Mouse (Mus musculus): ENCODE measurements around the gene Cdh15. TPM values are rescaled to one million over a fixed set of nuclear protein-coding genes. Genes with fewer than 3 reads are reported as not detected.
A peak's percentile ranks its signal among the peaks of the same experiment; 100 is the strongest.

Cdh15 gene
- polyA plus RNA-seq, 1 experiment: 0.37 TPM

GRCm38 (mm10) chr8:122873171-122873570 is 25.4 kb downstream of the Cdh15 start:
- DNase-seq: no peak
- Histone ChIP-seq H3K4me1 (ENCODE audit: control insufficient read depth, insufficient read depth, low read length) (no peaks in the 10 kb centered on the region), H3K4me3 (replicated peaks; ENCODE audit: extremely low read depth, low read depth, low read length) (no peak overlapping the region)
- TF ChIP-seq CTCF (IDR thresholded peaks at IDR 0.05; ENCODE audit: insufficient read depth, low read length) (no peak), POLR2A (IDR thresholded peaks at IDR 0.05; ENCODE audit: borderline replicate concordance, extremely low read depth, low read depth, low read length) (no peak)
- WGBS: 38% methylated on average over 6 of the region's 6 CpGs

GRCm38 (mm10) chr8:122875186-122875585 is 27.4 kb downstream of the Cdh15 start:
- H3K4me1 ChIP-seq (ENCODE audit: control insufficient read depth, insufficient read depth, low read length): no peaks in the 10 kb centered on the region
- TF ChIP-seq POLR2A (IDR thresholded peaks at IDR 0.05; ENCODE audit: borderline replicate concordance, extremely low read depth, low read depth, low read length): no peak
- no peak for TF ChIP-seq CTCF (IDR thresholded peaks at IDR 0.05; ENCODE audit: insufficient read depth, low read length)

GRCm38 (mm10) chr8:122878231-122878630 is 30.5 kb downstream of the Cdh15 start:
- TF ChIP-seq POLR2A (IDR thresholded peaks at IDR 0.05; ENCODE audit: borderline replicate concordance, extremely low read depth, low read depth, low read length): no peak
- TF ChIP-seq CTCF (IDR thresholded peaks at IDR 0.05; ENCODE audit: insufficient read depth, low read length): no peak
- 87% methylated on average over 3 of the region's 3 CpGs for WGBS
- Histone ChIP-seq H3K4me3 (replicated peaks; ENCODE audit: extremely low read depth, low read depth, low read length) (no peak overlapping the region), H3K4me1 (ENCODE audit: control insufficient read depth, insufficient read depth, low read length) (no peaks in the 10 kb centered on the region)
- no peak for DNase-seq

More at GRCm38 (mm10) chr8:122875186-122875585, 27.4 kb downstream of the Cdh15 start:
- H3K4me3 ChIP-seq (replicated peaks; ENCODE audit: extremely low read depth, low read depth, low read length): no peak overlapping the region
- no peak for DNase-seq
- 69% methylated on average over 5 of the region's 5 CpGs for WGBS

GRCm38 (mm10) chr8:122880302-122880701 is 32.5 kb downstream of the Cdh15 start:
- Histone ChIP-seq H3K4me1 (ENCODE audit: control insufficient read depth, insufficient read depth, low read length) (no peaks in the 10 kb centered on the region), H3K4me3 (replicated peaks; ENCODE audit: extremely low read depth, low read depth, low read length) (no peak overlapping the region)
- no peak for DNase-seq
- no peak for TF ChIP-seq POLR2A (IDR thresholded peaks at IDR 0.05; ENCODE audit: borderline replicate concordance, extremely low read depth, low read depth, low read length)
- TF ChIP-seq CTCF (IDR thresholded peaks at IDR 0.05; ENCODE audit: insufficient read depth, low read length): no peak
- 38% methylated on average over 3 of the region's 3 CpGs for whole genome bisulfite sequencing

GRCm38 (mm10) chr8:122883671-122884070 is 35.9 kb downstream of the Cdh15 start:
- WGBS: 83% methylated on average over 10 of the region's 10 CpGs
- no peak for TF ChIP-seq CTCF (IDR thresholded peaks at IDR 0.05; ENCODE audit: insufficient read depth, low read length)
- no peak for TF ChIP-seq POLR2A (IDR thresholded peaks at IDR 0.05; ENCODE audit: borderline replicate concordance, extremely low read depth, low read depth, low read length)
- no peak overlapping the region for H3K4me3 ChIP-seq (replicated peaks; ENCODE audit: extremely low read depth, low read depth, low read length)
- H3K4me1 ChIP-seq (ENCODE audit: control insufficient read depth, insufficient read depth, low read length): no peaks in the 10 kb centered on the region
- no peak for DNase-seq

GRCm38 (mm10) chr8:122891440-122891839 is 43.7 kb downstream of the Cdh15 start:
- Histone ChIP-seq H3K4me3 (replicated peaks; ENCODE audit: extremely low read depth, low read depth, low read length) (no peak overlapping the region), H3K4me1 (ENCODE audit: control insufficient read depth, insufficient read depth, low read length) (no peaks in the 10 kb centered on the region)
- no peak for DNase-seq
- no peak for TF ChIP-seq POLR2A (IDR thresholded peaks at IDR 0.05; ENCODE audit: borderline replicate concordance, extremely low read depth, low read depth, low read length)
- 0 out of 2 replicates have a peak, but pooled peaks have one; percentile 13 for TF ChIP-seq CTCF (IDR thresholded peaks at IDR 0.05; ENCODE audit: insufficient read depth, low read length)
- WGBS: 82% methylated on average over 12 of the region's 12 CpGs

- DNase-seq: no peak
- 66% methylated on average over 12 of the region's 12 CpGs for WGBS
- Histone ChIP-seq H3K4me3 (replicated peaks; ENCODE audit: extremely low read depth, low read depth, low read length) (no peak overlapping the region), H3K4me1 (ENCODE audit: control insufficient read depth, insufficient read depth, low read length) (no peaks in the 10 kb centered on the region)
- no peak for TF ChIP-seq CTCF (IDR thresholded peaks at IDR 0.05; ENCODE audit: insufficient read depth, low read length)
- TF ChIP-seq POLR2A (IDR thresholded peaks at IDR 0.05; ENCODE audit: borderline replicate concordance, extremely low read depth, low read depth, low read length): no peak
Observed at GRCm38 (mm10) chr8:122893451-122893850, 45.7 kb downstream of the Cdh15 start.

- no peak for DNase-seq
- TF ChIP-seq CTCF (IDR thresholded peaks at IDR 0.05; ENCODE audit: insufficient read depth, low read length): no peak
- TF ChIP-seq POLR2A (IDR thresholded peaks at IDR 0.05; ENCODE audit: borderline replicate concordance, extremely low read depth, low read depth, low read length): no peak
- Histone ChIP-seq H3K4me3 (replicated peaks; ENCODE audit: extremely low read depth, low read depth, low read length) (no peak overlapping the region), H3K4me1 (ENCODE audit: control insufficient read depth, insufficient read depth, low read length) (no peaks in the 10 kb centered on the region; the same call in 1 of the 2 replicates)
- WGBS: 90% methylated on average over 11 of the region's 11 CpGs
Observed at GRCm38 (mm10) chr8:122896317-122896716, 48.6 kb downstream of the Cdh15 start.

DNA sequence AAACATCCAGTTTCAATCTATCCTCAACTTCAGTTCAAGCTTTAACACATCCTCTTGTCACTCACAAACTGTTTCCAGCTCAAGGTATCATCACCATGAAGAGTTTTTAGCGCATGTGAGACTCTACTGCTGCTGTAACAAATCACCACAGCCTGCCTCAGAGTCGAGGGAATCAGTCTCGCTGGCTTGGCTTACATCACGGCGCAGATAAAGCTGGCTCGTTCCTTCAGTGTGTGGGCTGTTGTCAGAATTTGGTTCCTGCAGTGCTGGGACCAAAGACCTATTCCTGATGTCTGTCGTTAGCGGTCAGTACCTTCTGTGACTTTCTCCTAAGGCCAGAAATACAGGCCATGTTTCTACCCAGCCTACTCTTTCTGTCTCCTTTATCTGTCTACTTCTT is 49.4 kb downstream of the Cdh15 start:
- no peak for DNase-seq
- WGBS: 87% methylated on average over 8 of the region's 8 CpGs
- TF ChIP-seq CTCF (IDR thresholded peaks at IDR 0.05; ENCODE audit: insufficient read depth, low read length) (no peak), POLR2A (IDR thresholded peaks at IDR 0.05; ENCODE audit: borderline replicate concordance, extremely low read depth, low read depth, low read length) (no peak)
- H3K4me1 ChIP-seq (ENCODE audit: control insufficient read depth, insufficient read depth, low read length): no peaks in the 10 kb centered on the region; the same call in 1 of the 2 replicates
- no peak overlapping the region for H3K4me3 ChIP-seq (replicated peaks; ENCODE audit: extremely low read depth, low read depth, low read length)

- TF ChIP-seq POLR2A (IDR thresholded peaks at IDR 0.05; ENCODE audit: borderline replicate concordance, extremely low read depth, low read depth, low read length): no peak
- WGBS: 63% methylated on average over 4 of the region's 4 CpGs
- DNase-seq: no peak
- Histone ChIP-seq H3K4me1 (ENCODE audit: control insufficient read depth, insufficient read depth, low read length) (no peaks in the 10 kb centered on the region; the same call in 1 of the 2 replicates), H3K4me3 (replicated peaks; ENCODE audit: extremely low read depth, low read depth, low read length) (no peak overlapping the region)
Observed at GRCm38 (mm10) chr8:122898018-122898417, 50.3 kb downstream of the Cdh15 start.
